Mouse (Mus musculus) embryo, embryonic 9.5 days (tissue): ENCODE data around the gene B4galt3.
"Not testable (repeated sequence)": the region's sequence is repeated elsewhere in the genome, so short reads cannot be mapped to it uniquely, and the experiment has no call there.

ENCODE experiments used
- DNase-seq: peaks from one replicate; pipeline ENCODE4 v3.0.0-alpha.2; 2017; ENCODE audit errors: extremely low spot score

Gene B4galt3

GRCm38 (mm10) chr1:171283188-171284160 is 13.3 kb downstream of the B4galt3 start:
- DNase-seq, result no peak

GRCm38 (mm10) chr1:171284491-171284890 is 14.4 kb downstream of the B4galt3 start:
- no peak for DNase-seq

GRCm38 (mm10) chr1:171285096-171285892 is 15.2 kb downstream of the B4galt3 start:
- no peak for DNase-seq

- no peak for DNase-seq
Observed at GRCm38 (mm10) chr1:171286517-171286916, 16.4 kb downstream of the B4galt3 start.

GRCm38 (mm10) chr1:171287136-171288081 is 17.3 kb downstream of the B4galt3 start, which contains the start of gene Usp21:
TSS of gene Usp21 (minus strand) at chr1:171287991.
- peak; percentile 90 for DNase-seq

- DNase-seq, result no peak
Observed at GRCm38 (mm10) chr1:171288328-171288727, 18.2 kb downstream of the B4galt3 start.

GRCm38 (mm10) chr1:171293351-171293750 is 23.2 kb downstream of the B4galt3 start:
- DNase-seq, result no peak

- no peak for DNase-seq
Observed at GRCm38 (mm10) chr1:171293906-171294297, 23.8 kb downstream of the B4galt3 start.

- peak; percentile 86 for DNase-seq
Observed at GRCm38 (mm10) chr1:171294298-171295062, 24.4 kb downstream of the B4galt3 start, which contains the start of gene Ufc1. TSS of gene Ufc1 (minus strand) at chr1:171295024.

GRCm38 (mm10) chr1:171295063-171295402 is 24.9 kb downstream of the B4galt3 start:
- DNase-seq, result no peak

- no peak for DNase-seq
Observed at GRCm38 (mm10) chr1:171298226-171298625, 28.1 kb downstream of the B4galt3 start.

GRCm38 (mm10) chr1:171306157-171306556 is 36.0 kb downstream of the B4galt3 start:
- DNase-seq, result not testable (repeated sequence)

GRCm38 (mm10) chr1:171309321-171309720 is 39.2 kb downstream of the B4galt3 start:
- no peak for DNase-seq

- no peak for DNase-seq
Observed at GRCm38 (mm10) chr1:171319748-171320147, 49.6 kb downstream of the B4galt3 start.

- no peak for DNase-seq
Observed at GRCm38 (mm10) chr1:171320151-171320550, 50.0 kb downstream of the B4galt3 start.

GRCm38 (mm10) chr1:171321415-171321814 is 51.3 kb downstream of the B4galt3 start:
- DNase-seq, result no peak

- DNase-seq, result no peak
Observed at GRCm38 (mm10) chr1:171322012-171322411, 51.9 kb downstream of the B4galt3 start.

GRCm38 (mm10) chr1:171325571-171325970 is 55.4 kb downstream of the B4galt3 start:
- no peak for DNase-seq
